Mouse (Mus musculus): ENCODE measurements around the gene Izumo2.
A peak's percentile ranks its signal among the peaks of the same experiment; 100 is the strongest.
"Not testable (repeated sequence)": the region's sequence is repeated elsewhere in the genome, so short reads cannot be mapped to it uniquely, and the experiment has no call there.

Izumo2 gene

DNA sequence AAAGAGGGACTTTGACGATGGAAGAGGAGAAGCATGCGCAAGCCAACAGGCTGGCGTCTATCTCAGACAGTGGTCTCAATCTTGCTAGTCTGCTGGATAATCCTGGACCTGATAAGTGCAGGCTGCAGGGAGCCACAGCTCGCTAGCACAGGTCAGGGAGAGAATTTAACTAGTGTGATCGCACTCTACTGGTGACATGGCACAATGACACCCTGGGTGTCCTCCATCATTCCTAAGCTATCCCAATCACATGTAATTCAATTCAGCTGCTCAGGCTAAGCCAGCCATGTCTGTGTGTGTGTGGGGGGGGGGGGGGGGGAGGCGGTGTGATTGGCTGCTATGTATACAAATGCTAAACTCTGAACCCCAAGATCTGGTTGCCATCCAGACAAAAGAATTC, 6.6 kb upstream of the Izumo2 start:
- peak; percentile 49 for DNase-seq

DNA sequence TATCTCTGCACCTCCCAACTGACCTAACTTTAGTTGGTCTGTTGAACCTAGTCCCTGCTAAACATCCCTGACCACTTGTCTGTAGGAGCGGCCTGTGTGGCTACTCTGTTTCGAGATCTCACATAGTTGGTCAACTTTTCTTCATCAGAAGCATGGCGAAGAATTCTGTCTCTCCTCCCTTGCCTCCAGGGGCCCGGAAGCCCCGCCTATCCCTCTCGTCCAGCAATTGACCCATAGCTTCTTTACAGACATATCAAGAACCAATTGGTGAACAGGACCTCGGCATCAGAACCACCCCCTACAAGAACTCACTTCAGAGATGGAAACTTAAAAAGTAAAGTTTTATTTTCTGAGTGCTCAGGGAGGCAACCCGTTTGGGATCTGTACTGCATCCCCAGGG, 5.6 kb upstream of the Izumo2 start:
- no peak for DNase-seq

DNA sequence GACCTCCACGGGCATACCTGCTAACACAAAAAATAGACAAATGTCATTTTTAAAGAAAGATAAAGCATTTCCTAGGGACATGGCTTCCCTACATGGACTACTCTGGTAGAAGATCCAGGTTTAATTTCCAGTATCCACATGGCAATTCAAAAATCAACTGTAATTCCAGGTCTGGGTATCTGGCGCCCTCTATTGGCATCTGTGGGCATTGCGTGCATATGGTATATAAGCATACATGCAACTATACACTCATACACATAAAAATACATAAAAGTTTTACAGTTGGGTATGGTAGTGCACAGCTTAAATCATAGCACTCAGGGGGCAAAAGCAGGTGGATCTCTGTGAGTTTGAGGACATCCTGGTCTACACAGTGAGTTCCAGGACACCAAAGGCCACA, 4.2 kb upstream of the Izumo2 start:
- DNase-seq, result peak; percentile 34

DNA sequence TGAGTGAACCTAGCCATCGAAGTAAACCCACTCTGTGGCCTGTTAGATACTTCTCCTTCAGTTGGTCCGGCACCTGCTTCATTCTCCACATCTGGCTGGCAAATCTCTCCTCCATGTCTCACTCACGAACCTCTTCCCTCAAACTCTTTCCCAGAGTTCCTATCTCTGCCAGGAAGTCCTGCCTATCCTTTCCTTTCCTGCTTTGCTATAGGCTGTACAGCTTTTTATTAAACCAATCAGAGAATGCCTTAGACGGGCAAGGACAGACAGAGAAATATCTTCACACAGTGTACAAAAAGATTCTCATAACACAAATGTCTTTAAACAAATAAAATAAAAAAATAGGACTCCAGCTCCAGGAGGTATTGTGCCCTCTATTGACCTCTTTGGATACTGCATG, 3.5 kb upstream of the Izumo2 start:
- DNase-seq, result no peak

DNA sequence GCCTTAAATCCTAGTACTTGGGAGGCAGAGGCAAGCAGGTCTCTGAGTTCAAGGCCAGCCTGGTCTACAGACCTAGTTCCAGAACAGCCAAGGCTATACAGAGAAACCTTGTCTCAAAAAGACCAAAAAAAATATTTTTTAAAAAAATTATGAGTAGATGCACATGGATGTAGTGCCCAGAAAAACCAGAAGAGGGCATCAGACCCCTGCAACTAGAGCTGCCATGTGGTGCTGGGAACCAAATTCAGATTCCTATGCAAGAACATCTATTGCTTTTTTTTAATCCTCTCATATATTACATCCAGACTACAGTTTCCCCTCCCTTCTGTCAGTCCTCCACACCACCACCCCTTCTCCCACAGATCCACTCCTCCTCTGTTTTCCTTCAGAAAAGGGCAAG, 2.2 kb upstream of the Izumo2 start:
- DNase-seq, result no peak

DNA sequence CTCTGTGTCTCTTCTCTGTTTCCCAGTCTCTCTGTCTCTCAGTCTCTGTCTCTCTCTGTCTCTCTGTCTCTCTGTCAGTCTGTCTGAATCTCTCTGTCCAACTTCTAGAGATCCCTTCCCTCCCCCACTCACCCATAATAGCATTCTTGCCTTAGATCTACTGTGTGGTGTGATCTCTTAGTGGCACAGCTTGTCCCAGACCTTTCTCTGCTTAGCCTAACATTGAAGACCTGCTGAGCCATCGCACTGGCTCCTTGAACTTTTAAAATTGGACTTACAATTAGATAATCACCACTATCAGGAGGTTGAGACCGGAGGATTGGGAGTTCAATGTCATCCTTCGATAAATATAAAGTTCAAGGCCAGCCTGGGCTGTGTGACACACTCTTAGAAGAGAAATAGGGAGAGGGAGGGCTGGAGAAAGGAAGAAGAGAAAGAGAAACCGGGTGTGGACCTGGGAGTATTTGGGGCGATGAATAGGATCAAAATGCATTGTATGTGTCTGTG, 1.3 kb upstream of the Izumo2 start:
- DNase-seq, result no peak

DNA sequence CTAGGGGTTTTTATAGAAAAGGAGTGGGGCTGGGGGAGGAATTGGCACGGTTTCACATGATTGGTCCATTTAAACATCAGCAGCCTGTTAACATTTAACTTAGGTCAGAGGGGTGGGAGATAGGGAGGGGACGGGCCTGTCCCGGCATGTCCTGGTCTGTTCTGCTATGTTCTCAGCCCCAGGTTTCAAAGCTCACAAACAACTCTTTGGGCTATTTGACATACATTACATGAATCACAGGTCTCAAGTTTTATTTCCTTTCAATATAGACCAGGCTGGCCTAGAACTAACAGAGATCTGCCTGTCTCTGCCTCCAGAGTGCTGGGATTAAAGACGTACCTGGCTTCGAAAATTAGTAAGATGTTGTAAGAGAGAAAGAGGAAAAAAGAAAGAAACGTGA, 449 bp upstream of the Izumo2 start:
- DNase-seq, result not testable (repeated sequence)

DNA sequence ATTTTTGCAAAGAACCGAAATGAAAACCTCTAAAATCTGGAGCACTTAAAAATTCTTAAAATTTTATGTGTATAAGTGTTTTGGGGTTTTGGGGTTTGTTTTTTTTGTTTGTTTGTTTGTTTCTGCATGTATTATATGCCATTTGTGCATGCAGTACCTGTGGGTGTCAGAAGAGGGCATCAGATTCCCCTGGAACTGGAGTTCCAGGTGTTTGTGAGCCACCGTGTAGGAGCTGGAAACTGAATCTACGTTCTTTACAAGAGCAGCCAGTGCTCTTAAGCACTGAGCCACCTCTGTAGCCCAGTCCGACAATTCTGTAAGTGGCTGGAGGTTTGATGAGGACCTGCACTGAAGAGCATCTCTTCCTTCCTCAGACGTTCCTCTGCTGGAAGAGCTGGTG, 1.3 kb downstream of the Izumo2 start:
- DNase-seq, result no peak

DNA sequence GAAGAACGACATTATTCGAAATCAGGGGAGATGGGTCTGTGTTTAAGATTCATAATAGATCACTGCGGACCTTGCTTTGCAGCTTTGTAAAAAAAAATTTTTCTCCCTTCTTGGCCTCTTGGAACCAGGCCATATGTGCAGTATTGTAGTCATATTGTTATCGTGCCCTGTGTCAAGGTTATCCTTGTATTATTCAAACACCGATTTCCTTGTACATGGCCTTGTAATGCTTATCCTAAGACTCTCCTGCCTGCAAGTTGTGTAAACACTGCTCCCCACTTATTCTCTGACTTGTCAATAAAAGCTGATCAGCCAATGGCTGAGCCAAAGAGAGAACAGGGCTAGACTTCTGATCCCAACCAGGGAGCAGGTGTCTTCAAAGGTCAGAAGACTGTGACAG, 13.5 kb downstream of the Izumo2 start:
- no peak for DNase-seq

DNA sequence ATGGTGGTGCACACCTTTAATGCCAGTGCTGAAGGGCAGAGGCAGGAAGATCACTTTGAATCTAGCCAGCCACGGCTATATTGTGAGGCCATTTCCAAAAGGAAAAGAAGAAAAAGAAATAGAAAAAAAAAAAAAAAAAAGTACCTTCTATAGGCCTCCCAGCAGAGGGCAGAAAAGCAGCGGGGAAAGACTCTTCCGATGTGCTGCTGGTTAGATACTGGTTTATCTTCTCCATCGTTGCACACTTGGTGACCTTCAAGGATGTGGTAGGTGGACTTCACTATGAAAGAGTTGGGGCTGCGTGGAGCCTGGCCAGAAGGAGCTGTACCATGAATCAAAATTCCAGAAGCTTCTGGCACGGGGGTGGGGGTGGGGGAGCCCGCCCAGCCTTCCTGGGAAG, 15.8 kb downstream of the Izumo2 start:
- DNase-seq, result no peak

DNA sequence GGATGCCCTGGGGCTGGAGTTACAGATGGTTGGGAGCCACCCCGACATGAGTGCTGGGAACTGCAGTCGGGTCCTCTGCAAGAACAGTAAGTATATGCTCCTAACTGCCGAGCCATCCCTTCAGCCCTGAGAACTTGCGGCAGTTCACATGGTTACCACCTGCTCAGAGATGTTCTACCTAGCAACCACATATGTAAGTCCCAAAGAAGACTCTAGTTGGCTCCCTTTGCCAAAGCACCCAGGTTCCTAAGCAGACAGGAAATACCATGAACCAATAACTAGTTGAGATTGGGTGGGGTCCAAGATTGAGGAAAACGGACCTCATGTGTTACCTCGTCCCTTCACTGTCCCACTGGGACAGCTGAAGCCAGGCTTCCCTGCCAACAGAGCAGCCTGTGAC, 17.8 kb downstream of the Izumo2 start:
- no peak for DNase-seq

DNA sequence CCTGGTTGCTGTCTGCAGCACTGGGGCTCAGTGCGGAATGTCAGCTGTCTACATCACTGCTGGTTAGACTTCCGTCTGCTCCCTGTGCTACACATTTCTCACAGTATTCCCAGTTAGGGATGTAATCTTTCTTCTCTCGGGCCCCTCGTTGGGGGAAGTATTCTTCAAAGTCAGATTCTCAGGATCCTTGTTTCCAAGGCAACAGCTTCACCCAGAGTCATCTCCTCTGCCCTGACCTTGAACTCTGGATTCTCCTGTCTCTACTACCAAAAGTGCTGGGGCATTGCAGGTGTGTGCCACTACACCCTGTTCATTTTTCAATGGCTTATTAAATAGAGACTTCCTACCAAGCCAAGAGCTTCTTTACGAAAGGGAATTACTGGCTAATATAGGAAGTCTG, 18.6 kb downstream of the Izumo2 start:
- no peak for DNase-seq

DNA sequence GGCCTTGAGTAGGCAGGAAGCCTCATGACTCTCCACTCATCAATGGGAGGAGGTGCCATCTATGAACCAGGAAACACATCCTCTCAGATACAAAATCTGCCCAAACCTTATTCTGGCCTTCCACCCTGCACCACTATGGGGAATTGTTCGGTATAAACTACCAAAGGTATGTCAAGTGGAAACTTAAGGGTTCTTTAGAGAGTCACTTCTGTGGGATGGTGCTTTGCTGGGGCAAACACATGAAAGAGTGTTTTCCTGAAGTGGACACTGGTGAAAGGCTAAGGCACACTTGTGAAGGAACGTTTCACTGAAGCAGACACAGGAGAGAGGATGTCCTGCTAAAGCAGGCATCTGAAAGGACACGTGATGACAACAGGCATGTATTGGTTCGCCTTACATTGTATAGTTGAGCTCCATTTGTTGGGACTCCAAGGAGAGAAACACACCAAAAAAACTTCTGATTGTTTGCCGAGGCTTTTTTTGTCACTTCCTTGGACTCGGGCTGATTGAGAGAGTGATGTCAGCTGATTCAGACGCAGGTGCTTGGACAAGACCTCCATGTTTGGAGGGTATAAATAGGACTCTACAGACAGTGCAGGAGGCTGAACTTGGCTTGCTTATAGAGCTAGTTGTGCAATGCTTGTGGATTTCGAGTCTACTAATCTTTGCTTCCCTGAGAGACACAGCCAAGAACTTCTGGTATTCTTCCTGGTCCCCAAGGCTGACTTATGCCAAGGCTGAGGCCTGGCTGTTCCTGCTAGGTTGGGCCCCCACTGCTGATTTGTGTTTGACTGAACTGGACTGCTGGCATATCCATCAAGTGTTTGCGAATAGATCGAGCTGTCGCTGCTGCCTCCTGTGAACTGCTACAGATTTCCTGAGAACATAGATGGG, 19.8 kb downstream of the Izumo2 start:
- DNase-seq, result no peak

DNA sequence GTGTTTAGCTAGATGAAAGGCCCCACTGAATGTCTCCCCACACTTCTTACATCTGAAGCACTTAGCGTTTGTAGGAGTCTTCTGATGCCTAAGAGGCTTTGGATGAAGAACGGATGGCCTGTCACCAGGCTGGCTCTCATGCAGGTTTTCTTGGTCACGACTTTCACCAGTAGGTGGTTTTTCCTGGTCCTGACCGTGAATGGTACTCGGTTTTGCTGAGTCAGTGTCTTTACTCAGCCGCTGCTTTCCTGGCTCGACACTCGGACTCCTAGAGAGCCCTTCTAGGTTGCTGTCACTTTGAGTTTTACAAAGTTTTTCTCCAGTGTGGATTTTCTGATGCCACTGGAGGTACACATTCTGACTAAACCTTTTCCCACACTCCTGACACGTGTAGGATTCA, 25.2 kb downstream of the Izumo2 start:
- no peak for DNase-seq

DNA sequence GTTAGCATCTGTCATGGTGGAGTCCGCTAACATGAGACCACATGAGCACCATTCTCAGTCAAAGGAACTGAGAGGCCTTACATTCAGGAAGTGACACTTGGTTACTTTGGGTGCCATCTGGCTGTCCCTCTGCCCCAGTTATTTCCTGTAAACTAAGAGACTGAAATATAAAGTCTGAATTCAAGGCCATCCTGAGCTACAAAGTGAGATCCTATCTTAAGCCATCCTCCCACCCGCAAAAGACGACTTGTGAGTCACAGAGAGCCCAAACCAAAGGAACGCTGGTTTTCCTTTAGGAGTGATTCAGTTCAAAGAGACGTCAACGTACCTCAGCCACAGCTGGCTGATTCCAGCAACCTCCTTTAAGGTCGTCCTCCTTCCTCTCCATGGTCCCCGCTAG, 32.8 kb downstream of the Izumo2 start:
- no peak for DNase-seq

DNA sequence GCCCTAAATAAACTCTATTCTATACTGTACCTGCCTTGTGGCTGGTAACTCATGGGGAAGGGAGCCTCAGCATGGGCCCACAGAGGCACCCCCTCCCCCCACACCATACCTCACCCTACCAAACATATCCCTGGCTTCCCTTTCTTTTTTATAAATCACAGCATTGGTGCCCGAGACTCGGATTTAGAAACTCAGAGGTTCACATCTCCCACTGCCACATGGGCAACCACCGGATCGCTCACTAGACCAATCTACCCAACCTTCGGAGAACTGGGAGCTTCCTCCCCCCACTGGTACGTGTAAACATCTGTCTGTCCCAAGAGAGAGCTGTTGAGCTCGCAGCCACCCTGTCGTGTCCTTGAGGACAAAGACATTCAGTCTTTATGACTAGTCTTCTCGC, 35.7 kb downstream of the Izumo2 start:
- no peak for DNase-seq

DNA sequence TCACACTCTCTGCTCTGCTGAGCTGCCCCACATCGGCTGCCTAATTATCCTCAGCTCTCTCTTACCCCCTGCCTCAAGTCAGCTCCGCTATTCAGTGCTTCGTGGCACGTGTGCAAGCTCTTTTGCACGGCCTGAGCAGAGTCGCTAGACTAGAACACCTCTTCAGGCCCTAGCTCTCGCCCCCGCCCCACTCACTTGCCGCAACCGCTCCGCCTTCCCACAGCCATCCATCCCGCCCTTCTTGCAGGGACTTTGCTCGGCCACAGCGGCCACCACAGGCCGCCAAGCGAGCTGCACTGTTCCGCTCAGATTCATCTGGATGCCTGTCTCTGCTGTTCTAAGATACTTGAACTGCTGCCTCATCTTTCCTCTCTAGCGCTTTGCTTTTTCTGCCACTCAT, 36.5 kb downstream of the Izumo2 start:
- DNase-seq, result peak; percentile 65

DNA sequence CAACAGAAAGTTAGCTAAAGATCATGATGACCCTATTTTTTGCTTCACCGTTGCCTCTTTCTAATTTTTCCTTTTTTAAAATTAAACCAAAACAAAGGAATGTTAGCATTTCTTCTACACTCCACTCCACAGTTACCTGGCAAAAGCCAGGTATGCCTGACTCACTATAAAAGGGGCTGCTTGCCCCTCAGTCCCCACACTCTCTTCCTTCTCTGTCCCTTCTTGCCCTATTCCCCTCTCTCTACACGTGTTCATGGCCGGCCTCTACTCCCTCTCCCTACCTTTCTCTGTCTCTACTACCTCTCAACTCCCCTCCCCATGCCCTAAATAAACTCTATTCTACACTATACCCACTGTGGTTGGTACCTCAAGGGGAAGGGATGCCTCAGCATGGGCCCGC, 38.6 kb downstream of the Izumo2 start:
- peak; percentile 12 for DNase-seq

DNA sequence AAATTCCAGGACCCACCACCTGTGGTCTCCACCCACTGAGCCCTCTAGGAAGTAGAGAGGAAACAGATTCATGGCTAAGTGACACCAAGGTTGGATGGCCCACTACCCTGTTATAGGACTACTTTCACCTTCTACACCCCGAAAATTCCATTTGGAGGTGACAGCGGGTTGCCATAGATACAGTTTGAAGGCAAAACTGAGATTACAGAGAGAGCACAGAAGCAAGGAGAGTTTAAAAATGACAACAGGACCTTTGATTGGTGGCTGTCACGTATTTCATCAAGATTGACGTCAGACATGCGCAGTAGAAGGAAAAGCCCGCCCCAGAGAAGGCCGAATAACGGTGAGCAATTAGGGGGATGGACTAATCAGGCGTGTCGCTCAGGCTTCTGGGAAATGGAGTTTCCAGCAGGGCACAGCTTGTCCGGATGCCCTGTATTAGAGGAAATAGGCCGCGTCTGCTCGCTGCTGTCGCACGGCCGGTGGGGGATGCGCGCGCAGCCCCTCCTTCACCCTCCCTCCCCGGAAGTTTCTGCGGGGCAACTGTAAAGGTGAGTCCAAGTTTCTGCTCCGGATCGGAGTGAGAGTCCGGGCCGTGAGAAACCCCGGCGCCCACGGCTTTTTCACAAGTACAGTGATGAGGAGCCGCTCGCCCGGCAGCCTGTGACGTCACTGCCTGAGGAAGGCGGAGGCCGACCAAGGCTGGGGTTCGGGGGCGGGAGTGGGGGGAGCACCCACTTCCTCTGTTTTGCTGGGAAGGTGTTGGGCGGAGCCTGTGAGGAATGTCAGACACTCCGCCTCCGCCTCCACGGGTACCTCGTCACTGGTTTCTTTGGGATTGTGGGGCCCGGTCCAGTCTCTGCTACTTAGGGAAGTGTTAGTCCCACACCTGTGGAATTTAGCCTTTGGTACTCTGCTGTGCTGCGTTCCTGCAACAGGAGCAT, 39.8 kb downstream of the Izumo2 start, which contains the start of gene Vrk3:
Vrk3 (plus strand) TSS at position 313 of the 944 bp plus-strand sequence.
- DNase-seq, result peak; percentile 93

DNA sequence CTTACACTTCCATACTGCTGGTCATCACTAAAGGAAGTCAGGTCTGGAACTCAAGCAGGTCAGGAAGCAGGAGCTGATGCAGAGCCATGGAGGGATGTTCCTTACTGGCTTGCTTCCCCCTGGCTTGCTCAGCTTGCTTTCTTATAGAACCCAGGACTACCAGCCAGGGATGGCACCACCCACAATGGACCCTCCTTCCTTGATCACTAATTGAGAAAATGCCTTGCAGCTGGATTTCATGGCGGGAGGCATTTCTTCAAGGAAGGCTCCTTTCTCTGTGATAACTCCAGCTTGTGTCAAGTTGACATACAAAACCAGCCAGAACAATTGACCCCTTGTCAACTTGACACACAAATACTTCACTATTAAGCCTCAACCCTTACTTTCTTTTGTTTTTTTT, 42.4 kb downstream of the Izumo2 start, which contains the start of gene Zfp473:
Zfp473 (minus strand) TSS at position 101 of the 400 bp plus-strand sequence.
- DNase-seq, result not testable (repeated sequence)

DNA sequence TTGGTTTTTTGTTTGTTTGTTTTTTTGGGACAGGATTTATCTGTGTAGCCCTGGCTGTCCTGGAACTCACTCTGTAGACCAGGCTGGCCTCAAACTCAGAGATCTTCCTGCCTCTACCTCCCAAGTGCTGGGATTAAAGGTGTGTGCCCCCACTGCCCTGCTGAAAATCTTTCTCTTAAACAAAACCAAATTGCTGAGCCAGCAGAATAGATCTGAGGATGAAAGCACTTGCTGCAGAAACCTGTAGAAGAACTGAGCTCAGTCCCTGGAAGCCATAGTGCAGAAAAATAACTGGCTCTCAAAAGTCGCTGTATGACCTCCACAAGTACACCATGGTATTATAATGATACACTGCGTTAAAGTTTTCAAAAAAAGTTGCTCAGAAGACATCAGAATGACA, 48.6 kb downstream of the Izumo2 start:
- DNase-seq, result no peak

DNA sequence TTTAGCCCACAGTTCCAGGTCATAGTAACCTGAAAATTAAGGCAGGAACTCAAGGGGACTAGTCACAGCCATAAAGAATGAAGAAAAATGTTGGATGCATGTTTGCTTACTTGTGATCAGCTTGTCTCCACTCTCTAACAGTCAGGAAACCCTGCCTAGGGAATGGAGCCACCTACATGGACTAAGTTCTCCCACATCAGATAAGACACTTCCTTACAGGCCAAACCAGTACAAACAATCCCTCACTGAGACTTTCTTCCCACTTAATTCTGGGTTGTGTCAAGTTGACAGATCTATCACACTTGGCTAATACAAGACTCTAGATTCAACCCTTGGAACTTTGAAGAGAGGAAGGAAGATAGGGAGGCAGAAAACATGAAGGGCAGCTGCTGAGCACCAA, 51.8 kb downstream of the Izumo2 start:
- no peak for DNase-seq

DNA sequence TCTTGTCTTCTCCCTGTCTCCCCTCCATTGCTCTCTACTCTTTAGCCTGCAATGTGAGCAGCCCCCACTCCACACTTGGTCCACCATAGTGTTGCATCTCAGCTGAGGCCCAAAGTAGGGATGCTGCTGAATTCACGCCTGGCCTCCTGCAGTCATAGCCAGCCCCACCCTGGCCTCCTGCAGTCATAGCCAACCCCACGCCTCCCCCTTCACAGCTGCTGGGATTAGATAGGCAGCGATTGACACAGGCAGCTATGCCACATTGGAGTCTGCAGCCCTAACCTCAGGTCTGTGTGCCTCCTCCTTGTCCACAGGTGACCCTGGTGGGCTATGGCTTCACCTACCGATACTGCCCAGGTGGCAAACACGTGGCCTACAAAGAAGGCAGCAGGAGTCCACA, 59.6 kb downstream of the Izumo2 start:
- DNase-seq, result no peak
